Mouse (Mus musculus): ENCODE results near the gene Ppp1r14b.
A peak's percentile ranks its signal among the peaks of the same experiment; 100 is the strongest.
"Not testable (repeated sequence)": the region's sequence is repeated elsewhere in the genome, so short reads cannot be mapped to it uniquely, and the experiment has no call there.

Gene Ppp1r14b

DNA sequence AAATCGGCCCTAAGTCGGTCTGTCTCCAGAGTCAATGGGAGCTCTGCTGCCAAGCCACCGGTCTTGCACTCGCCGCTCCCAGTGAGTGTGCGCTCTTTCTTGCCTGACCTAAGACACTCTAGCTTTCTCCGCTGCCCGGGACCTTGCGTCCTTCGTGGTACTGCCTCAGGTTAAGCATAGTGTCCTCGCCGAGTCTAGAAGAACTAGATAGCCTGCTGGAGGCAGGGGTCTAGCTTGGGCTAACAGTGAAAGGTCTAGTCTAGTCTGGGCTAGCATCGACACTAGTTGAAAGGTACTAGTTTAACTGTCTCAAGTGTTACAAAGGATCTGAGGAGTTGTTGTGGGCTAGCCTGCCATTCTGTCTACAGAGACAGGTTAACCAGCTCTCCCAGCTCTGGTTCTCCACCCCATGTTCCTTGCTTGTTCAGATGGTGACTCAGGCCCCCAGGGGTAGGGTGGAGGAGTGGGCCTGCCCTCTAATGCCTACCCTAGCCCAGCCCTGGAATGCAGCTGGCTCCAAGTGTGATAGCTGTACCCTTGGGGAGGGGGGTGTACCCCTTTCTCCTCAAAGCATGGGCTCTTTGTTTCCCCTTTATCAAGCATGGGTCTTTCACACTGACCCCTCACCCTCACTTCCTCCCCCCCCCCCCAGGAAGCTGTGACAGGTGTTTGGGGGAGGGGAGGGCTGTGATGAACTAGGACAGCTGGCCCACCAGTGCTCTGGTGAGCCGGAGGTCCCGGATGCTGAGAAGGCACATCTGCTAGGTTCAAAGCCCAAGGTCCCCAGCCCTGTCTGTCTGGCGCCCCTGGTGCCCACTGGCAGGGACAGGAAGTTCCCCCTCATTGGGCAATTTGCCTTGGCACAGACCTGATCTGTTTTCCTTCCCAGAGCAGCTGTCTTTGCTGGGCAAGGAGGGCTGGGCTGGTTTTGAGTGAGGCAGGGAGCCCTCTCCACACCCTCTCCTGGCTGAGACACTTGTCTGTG, 1.1 kb downstream of the Ppp1r14b start, which contains the start of gene Plcb3:
Gene Plcb3 (minus strand): TSS at position 934 of the 985 bp plus-strand sequence.
- peak; percentile 89 to 92 for DNase-seq (ENCODE audit: low spot score in 2 of 2)

GRCm38 (mm10) chr19:6977759-6978638, 3.2 kb downstream of the Ppp1r14b start:
- no peak for DNase-seq (ENCODE audit: low spot score in 2 of 2)

DNA sequence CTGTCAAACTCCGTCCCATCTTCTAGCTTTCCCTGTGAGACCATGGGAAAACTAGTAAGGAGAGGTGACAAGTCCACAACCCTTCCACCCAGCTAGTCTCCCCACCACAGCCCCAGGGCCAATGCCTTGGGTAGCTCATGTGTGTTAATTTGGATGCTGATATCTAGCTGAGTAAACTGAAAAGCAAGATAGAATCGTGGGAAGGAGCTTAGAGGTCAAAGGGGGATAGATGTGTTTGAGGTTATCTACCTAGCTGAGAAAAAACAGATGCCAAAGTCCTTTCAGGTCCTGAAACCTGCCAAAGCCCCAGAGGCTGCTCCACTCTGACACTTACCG, 3.8 kb downstream of the Ppp1r14b start:
- DNase-seq (ENCODE audit: low spot score in 2 of 2): no peak

GRCm38 (mm10) chr19:6979001-6979479, 4.3 kb downstream of the Ppp1r14b start:
- DNase-seq (ENCODE audit: low spot score in 2 of 2): peak; percentile 70 to 81

DNA sequence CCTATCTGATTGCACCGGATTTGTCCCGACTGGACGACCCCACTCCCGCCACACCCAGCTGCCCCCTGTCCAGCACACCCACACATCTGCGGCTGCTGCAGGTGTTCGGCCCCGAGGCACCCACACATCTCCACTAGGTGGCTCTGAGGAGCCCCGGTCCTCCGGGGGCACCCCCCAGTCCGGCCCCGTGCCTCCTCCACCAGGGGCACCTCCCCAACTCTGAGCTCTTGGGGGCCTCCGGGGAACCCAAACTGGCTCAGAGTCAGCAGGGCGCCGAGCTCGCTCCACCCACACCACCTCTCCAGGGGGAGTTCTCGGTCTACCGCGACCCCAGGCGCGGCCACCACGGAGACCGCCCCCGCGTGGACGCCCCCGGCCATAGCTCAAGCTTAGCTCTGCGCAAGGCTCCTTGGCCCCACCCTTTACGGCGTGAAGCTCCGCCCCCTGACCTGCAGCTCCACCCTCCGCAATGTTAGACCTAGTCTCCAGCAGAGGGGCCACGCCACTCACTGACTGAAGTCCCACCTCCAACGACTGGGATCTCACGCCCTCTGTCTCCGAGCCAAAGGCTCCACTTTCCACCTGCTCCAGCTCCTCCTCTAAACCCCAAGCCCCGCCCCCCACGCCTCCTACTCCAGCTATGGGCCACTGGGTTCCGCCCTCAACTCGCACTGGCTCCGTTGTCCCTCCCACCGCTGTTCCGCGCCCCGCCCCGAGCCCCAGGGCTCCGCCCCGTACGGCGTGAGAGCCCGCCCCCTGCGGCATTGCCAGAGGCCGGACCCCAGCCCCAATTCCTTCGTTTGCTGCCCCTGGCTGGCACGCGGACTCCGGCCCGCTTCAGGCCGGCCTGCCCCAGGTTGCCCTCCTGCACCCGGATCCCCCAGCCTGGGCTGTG, 5.0 kb downstream of the Ppp1r14b start:
- DNase-seq (ENCODE audit: low spot score in 2 of 2): peak; percentile 100

GRCm38 (mm10) chr19:6980381-6981093, 5.8 kb downstream of the Ppp1r14b start, which contains the start of gene Fkbp2:
Gene Fkbp2 (minus strand): TSS chr19:6980501.
- peak; percentile 99 for DNase-seq (ENCODE audit: low spot score in 2 of 2)

- DNase-seq (ENCODE audit: low spot score in 2 of 2): no peak
Observed at GRCm38 (mm10) chr19:6981465-6981864, 6.7 kb downstream of the Ppp1r14b start.

- no peak for DNase-seq (ENCODE audit: low spot score in 2 of 2)
Observed at GRCm38 (mm10) chr19:6983621-6984020, 8.9 kb downstream of the Ppp1r14b start.

- DNase-seq (ENCODE audit: low spot score in 2 of 2): peak in 1 of 2 experiments; percentile 28
Observed at GRCm38 (mm10) chr19:6985300-6985699, 10.5 kb downstream of the Ppp1r14b start.

DNA sequence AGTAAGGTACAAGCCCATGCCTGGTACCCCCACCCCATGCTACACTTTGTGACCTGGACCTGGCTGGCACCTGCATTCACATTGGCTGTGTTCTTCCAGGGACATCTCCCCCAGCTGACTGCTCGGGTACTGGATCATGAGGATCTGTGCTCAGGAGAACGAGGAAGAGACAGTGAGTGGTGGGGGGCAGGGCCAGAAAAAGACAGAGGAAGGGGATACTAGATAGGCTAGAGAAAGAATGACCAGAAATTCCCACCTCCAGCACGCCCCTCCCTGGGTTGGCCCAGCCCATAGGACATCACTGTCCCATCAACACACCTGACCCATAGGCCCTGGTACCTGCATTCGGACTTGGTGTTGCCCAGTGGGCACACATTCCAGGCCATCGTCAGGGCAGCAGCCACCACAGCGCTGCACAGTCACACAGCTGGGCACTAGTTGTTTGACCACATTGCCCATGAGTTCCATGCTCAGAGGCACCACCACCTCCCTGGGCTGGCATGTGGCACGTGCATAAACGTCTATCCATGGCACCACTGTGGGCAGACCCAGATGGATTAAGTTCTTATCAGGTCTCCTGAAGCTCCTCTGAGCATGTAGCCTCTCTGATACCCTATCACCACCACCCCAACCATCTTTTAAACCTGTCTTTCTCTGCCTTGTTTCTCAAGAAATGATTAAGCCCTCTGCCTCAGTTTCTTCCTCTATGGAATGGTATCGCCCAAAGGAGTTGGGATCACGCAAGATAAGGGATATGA, 11.4 kb downstream of the Ppp1r14b start:
- DNase-seq (ENCODE audit: low spot score in 2 of 2): peak in 1 of 2 experiments; percentile 30

GRCm38 (mm10) chr19:6987061-6987903, 12.5 kb downstream of the Ppp1r14b start, which contains the start of gene Vegfb:
Gene Vegfb (minus strand): TSS chr19:6987651.
- peak in 1 of 2 experiments; percentile 74 for DNase-seq (ENCODE audit: low spot score in 2 of 2)

DNA sequence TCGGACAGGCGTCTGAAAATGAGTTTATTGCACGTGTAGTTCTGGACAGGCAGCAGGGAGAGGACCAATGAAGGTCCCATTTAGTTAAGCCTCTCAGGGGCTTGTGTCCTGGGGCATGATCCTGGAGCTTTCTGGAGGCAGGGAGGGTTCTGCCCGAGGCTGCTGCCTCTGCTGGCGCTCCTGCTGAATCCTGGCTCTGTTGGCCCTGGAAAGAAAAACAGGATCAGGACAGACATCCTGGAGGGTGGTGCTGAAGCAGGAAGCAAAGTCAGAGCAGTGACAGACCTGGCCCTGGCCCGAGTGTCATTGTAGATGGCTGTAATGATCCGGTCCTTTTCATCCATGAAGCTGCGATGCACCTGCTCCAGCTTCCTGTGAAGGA, 13.1 kb downstream of the Ppp1r14b start:
- DNase-seq (ENCODE audit: low spot score in 2 of 2): no peak

DNA sequence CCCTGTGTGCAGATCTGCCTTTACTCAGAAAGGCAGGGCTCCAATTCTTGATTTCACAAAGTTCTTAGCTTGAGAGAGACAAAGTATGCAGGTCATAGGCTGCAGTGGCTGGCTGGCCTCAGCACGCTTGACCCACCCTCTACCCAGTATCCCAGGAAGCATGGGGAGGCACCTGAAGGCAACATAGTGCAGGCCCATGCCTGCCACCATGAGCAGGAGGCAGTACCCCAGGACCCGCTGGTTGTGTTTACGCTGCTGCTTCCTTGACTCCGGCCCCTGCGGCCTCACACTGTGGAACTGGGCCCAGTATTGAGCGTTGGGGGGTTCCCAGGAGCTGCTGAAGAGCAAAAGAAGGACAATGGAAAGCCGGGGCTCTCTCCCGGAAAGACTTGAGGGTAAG, 14.5 kb downstream of the Ppp1r14b start:
- peak in 1 of 2 experiments; percentile 33 for DNase-seq (ENCODE audit: low spot score in 2 of 2)

GRCm38 (mm10) chr19:6990712-6991111, 15.9 kb downstream of the Ppp1r14b start:
- no peak for DNase-seq (ENCODE audit: low spot score in 2 of 2)

DNA sequence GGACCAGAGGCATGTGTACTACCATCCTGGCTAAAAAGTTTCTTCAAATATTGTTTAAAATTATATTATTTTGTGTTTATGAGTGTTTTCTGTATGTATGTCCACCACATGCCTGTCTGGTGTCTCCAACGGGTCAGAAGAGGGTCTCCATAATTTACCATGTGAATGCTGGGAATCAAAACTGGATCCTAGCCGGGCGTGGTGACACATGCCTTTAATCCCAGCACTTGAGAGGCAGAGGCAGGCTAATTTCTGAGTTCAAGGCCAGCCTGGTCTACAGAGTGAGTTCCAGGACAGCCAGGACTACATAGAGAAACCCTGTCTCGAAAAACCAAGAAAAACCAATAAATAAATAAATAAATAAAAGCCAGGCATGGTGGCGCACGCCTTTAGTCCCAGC, 16.4 kb downstream of the Ppp1r14b start:
- not testable (repeated sequence) for DNase-seq (ENCODE audit: low spot score in 2 of 2)

DNA sequence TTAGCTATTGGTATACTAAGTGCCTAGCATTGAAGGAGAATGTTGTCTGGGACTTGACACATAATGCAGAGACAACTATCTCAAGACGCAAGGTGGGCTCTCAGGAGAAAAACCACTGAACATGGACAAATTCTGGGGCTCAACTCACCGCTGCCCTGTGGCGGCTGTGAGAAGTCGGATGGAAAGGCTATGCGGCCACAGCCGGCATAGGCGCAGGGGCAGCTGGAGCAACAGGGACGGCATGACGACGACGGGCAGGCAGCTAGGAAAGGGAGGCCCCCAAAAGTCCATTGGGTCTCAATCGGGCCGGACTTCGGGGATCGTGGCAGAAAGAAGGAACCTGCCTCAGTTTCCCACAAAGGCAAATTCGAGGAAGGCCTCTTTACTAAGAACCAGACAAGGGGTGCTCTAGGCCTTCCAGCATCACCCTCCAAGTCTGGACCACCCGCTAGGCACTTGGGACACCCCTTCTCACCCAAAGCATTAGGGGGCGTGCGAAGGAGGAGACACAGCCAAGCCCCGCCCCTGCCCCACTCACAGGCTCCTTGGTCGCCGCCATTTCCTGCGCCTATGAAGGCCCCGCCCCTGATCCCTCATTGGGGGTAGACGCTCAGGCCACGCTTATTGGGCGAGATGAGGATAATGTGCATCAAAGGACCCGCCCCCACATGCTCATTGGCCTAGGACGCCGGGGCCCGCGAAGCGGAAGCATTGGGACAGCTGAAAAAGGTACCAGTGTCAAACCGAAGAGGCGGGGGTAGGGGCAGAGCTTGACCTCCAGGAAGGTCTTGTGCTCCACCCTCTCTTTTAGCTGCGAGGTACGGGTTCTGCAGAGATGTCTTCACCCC, 17.5 kb downstream of the Ppp1r14b start, which contains the start of gene Dnajc4:
Gene Dnajc4 (minus strand): TSS at position 562 of the 848 bp plus-strand sequence.
- DNase-seq (ENCODE audit: low spot score in 2 of 2): peak; percentile 98

DNA sequence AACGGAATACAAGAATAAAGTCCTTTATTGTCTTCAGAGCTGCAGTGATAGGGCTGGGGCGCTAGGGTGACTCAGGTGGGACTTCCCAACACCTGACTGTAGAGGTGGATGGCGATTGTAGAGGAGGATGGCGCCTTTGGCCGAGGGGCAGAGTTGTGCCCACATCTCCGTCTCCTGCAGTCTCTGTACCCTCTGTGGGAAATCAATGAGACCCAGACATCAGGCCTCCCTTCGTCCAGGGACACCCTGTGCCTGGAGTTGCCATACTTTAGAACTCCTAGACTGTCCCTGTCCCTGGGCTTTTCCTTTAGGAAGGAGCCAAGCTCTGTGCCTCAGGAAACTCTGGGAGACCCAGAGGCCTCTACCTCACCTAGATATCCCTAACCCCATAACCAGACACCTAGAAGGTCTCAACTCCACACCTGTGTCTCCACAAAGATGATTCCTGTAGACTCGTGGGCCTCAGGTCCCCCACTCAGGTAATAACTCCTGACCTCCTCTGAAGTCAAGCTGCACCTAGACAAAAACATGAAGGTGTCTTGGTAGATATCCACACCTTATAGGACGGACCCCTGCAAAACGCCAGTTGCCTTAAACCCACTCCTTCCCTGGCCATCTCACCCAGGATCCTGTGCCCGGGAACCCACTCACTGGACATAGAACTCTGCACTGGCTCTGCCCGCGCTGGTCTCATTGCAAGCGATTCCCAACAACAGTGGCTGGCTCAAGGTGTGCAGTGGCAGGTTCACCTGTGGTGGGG, 18.4 kb downstream of the Ppp1r14b start:
- peak in 1 of 2 experiments; percentile 31 for DNase-seq (ENCODE audit: low spot score in 2 of 2)

Data from right cerebral cortex, postnatal 10 days (tissue).